Mouse (Mus musculus) 416B (cell line): Measurements from ENCODE around the gene Lars2.
"Not testable (repeated sequence)": the region's sequence is repeated elsewhere in the genome, so short reads cannot be mapped to it uniquely, and the experiment has no call there.

Experiments used
- DNase-seq: peaks from one replicate; pipeline ENCODE4 v3.0.0; 2011; ENCODE audit warnings: low read depth

The Lars2 gene

GRCm38 (mm10) chr9:123366708-123367385 is at the start of gene Lars2:
Lars2 (plus strand) TSS chr9:123366927.
- peak; percentile 94 for DNase-seq

DNA sequence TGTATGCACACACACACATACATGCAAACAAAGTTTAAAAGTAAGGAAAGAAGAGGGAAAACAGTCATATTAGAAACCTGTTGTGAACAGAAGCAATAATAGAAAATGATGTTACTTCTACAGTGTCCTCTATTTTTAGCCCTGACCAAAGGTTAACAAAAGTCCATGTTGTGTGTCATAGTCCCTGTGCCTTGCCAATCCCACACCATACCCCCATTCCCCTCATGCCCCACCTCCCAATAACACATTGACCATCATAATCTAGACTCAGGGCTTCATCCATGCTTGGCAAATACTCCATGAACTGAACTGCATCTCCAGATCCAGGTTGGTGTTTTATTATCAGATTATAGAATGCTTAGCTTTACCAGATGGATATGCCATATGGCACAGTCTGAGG is 40.6 kb upstream of the Lars2 start:
- no peak for DNase-seq

DNA sequence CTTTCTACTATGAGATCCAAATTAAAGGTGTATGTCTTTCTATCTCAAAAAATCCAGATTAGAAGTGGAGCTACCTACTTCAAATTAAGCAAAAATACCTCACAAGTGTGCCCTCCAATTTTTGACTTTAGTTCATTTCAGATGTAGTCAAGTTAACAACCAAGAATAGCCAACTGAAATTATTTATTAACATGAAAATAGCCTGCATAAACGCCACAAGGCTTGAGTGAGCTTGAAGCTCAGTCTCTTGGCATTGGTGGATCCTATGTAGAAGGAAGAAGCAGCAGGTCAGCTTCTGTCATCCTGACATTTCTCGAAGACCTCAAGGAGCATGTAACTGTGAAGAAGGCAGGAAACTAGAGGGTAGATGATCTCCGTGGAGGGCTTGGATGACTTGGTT is 38.4 kb upstream of the Lars2 start:
- no peak for DNase-seq

DNA sequence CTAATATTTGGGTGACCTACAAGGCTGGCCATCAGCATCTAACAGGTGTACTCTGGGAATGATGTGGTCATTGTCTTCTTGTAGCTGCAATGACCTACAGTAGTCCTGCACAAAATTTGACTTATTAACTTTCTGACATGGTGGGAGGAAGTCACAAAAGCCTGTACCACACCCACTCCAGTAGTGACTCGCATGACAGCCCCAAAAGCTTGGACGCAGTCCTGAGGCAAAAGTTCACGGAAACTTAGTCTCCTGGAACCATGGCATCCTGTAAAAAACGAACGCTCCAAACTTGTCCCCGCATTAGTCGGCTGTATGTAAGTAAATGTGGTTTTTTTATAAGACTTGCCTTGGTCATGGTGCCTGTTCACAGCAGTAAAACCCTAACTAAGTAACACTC is 36.9 kb upstream of the Lars2 start:
- no peak for DNase-seq

DNA sequence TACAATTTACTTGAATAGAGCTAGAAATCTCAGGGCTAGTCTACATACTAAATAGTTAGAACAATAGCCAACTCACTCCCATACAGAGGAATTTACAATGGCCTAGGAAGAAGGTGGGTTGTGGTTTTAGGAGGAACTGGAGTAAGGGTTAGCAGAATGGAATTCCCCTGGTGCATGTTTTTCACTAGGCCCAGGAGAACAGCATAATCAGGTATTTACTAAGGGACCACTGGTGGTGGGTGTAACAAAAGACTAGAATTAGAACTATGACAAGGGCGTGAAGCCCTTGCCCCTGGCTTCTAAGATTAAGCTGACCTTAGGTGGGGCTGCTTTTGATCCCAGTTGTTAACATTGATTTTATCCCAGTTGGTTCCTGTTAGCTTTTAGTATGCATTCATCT is 36.5 kb upstream of the Lars2 start:
- DNase-seq = not testable (repeated sequence)

GRCm38 (mm10) chr9:123333479-123333878 is 33.2 kb upstream of the Lars2 start:
- no peak for DNase-seq

GRCm38 (mm10) chr9:123335044-123335670 is 31.6 kb upstream of the Lars2 start:
- DNase-seq = peak; percentile 15

GRCm38 (mm10) chr9:123339651-123340144 is 27.0 kb upstream of the Lars2 start:
- peak; percentile 93 for DNase-seq

DNA sequence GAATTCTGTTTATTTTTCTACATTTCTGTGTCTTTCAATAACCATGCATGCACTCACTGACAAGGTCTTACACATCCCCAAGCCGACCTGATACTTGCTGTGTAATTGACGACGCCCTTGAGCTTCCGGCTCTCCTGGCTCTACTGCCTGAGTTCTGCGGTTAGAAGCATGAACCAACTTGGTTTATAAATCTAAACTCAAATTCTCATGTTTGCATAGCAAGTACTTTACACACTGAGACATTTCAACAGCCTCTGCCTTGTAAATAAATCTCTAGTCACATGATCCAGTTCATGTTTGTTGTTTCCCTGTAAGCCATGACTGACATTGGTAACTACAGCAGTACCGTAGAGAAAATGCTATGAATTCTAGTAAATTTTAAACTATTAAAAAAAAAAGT is 25.5 kb upstream of the Lars2 start:
- DNase-seq = no peak

DNA sequence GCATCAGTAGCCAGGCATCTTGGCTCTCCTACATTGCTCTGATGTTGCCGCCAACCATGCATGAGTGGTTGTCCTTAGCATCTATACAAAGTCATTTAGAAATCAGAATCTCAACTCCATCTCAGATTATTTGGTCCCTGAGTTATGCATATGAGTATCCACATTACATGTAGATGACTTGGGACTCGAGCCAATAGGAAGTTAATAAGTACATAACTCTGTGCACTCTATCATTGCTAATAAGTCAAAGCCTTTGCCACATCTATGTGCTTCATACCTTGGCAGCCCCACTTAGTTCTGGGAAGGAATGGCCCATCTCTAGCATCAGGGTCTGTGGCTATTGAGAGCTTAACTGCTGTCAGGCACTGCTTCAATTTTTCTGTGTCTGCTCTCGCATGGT is 23.7 kb upstream of the Lars2 start:
- no peak for DNase-seq

DNA sequence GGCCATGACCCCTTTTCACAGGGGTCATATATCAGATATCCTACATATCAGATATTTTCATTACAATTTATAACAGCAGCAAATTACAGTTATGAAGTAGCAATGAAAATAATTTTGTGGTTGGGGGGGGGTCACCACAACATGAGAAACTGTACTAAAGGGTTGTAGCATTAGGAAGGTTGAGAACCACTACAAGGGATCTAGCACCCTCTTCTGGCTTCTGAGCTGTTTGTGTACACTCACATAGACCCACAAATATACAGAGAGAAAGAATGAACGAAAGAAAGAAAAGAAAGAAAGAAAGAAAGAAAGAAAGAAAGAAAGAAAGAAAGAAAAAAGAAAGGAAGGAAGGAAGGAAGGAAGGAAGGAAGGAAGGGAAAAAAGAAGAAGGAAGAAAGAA is 17.4 kb upstream of the Lars2 start:
- peak; percentile 51 for DNase-seq

- peak; percentile 55 for DNase-seq
Observed at GRCm38 (mm10) chr9:123359981-123360380, 6.7 kb upstream of the Lars2 start.

- DNase-seq = no peak
Observed at GRCm38 (mm10) chr9:123365353-123365752, 1.4 kb upstream of the Lars2 start.

GRCm38 (mm10) chr9:123365942-123366707 is 602 bp upstream of the Lars2 start:
- no peak for DNase-seq

DNA sequence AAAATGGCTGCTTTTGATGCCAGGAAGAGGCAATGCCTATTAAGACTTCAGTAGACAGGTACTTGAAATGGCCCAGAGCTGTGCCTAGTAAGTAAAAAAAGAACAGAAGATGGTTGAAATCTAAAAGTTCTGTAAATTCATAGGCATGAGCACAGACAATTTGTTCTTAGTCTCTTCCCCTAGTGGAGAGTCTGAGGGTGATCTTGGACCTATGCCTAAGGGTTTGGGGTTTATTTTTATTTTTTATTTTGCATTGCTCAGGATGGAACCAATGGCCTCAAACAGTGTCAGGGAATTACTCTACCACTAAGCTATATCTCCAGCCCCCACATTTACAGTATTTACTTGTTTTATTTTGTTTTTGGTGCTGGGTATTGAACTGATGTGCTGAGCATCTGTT is 909 bp downstream of the Lars2 start:
- DNase-seq = no peak

DNA sequence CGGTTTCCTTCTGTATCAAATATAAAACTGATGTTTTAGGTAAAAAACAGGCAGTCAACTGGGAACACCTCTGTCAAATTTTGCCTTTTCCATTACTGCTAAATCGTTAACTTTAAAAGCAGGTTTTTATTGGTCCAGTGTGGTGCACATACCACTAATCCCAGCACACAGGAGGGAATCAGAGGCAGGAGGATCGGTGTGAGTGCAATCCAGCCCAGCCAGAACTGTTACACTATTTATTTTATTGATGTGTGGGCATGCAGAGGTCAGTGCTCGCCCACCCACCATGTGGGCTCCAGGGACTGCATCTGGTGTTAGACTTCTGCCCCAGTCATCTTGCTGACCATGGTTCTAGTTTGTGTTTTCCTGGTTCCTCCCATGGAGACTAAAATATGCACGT is 15.7 kb downstream of the Lars2 start:
- no peak for DNase-seq

GRCm38 (mm10) chr9:123384696-123385095 is 18.0 kb downstream of the Lars2 start:
- DNase-seq = no peak

DNA sequence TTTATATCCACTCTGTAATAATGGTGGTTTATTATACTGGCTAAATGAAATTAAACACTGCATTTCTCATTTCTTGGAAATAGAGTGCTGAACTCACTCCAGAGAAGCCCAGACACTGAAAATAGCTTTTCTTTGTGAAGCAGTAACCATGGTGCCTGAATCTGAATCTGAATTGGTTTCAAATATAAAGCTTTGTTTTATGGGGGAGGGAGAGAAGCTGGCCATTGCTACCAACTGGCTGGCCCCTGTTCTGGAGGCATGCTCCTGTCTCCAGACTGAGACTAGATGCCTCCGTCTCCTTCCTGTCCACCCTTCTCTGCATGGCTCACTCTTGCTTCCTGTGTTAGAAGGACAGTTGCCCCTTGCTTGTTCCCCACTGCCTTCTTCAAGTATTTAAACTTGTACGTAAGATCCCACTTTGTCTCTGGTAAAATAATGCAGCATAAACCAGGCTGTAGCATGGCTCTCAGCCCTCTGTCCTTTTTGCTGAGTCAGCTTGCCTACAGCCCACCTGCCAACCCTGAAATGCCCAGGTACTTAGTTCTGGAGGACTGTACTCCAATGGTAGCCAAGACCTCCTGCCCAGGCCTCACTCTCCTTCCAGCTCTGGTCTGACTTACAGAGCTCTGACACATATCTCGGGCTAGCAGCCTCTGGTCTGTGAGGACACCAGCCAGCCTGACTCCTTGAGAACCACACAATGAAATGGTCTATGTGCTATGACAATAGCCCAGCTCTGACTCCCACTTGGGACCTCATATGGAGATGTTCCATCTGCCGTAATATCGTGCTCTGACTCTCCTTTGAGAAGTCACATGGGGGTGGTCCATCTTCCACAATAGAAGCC is 18.8 kb downstream of the Lars2 start:
- DNase-seq = no peak

DNA sequence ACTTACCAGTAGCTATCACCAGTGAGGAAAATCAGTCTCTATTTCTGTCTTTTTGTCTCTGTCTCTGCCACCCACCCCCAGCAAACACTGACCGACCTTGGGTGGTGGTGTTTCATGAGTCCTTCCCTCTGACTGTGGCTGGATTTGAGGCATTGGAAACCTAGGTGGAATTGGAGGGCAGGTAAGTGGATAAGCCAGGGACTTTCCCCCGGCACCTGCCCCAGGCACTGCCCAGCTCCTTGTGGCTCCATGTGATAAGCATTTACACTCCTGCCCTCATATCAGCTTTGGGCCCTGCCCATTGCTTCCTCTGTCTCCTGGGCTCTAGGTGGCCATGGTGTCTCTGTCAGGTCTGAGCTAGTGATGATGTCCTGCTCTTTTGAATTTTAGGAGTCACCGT is 19.6 kb downstream of the Lars2 start:
- no peak for DNase-seq

DNA sequence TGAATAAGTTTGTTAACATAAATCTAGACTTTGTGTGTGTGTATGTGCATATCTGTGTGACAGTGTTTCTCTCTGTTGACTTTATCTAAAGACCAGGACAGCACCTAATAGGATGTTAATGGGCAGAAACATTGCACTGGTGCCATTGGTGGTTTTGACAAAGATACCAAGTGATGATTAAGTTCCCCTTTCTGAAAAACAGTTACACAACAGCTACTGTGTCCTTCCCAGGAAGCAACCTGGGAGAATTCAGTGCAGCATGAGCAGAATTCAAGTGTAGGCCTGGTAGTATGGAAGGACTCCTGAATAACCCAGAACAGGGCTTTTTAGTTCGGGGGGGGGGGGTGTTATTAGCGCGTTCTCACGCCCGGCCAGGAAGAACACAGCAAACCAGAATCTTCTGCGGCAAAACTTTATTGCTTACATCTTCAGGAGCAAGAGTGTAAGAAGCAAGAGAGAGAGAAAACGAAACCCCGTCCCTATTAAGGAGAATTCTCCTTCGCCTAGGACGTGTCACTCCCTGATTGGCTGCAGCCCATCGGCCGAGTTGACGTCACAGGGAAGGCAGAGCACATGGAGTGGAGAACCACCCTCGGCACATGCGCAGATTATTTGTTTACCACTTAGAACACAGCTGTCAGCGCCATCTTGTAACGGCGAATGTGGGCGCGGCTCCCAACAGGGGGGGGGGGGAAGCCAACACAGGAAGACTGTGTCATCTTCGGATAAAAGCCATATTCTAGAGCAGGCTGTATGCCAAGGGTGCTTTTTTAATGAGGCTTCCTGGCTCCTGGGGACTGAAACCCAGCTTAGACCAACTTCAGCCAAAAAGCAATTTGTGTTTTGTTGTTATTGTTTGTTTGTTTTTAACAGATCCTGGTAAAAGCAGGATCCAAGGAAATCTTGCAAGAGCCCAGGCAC is 21.6 kb downstream of the Lars2 start:
- DNase-seq = peak; percentile 64
